Mouse (Mus musculus): ENCODE results near the gene U90926. TPM values are rescaled to one million over a fixed set of nuclear protein-coding genes. Genes with fewer than 3 reads are reported as not detected.
"Not testable (repeated sequence)": the region's sequence is repeated elsewhere in the genome, so short reads cannot be mapped to it uniquely, and the experiment has no call there.

U90926 gene
- polyA plus RNA-seq, 1 experiment from 2014 or later = not detected

GRCm38 (mm10) chr5:92218915-92219793, 3.9 kb upstream of the U90926 start:
- H3K27ac ChIP-seq (replicated peaks) = no peak overlapping the region
- H3K9ac ChIP-seq = no peak overlapping the region
- H3K9me3 ChIP-seq (replicated peaks) = no peaks in the 10 kb centered on the region
- H3K4me1 ChIP-seq = no peaks in the 10 kb centered on the region
- WGBS = 39% methylated on average over 17 of the region's 17 CpGs
- no peak overlapping the region for H3K4me2 ChIP-seq (replicated peaks)
- ATAC-seq (ENCODE audit: insufficient number of reproducible peaks, low FRiP score, low TSS enrichment, low read depth) = no peak
- no peaks in the 10 kb centered on the region for H3K27me3 ChIP-seq
- no peaks in the 10 kb centered on the region for H3K36me3 ChIP-seq
- no peak overlapping the region for H3K4me3 ChIP-seq (replicated peaks)

- Histone ChIP-seq H3K27me3 (no peaks in the 10 kb centered on the region), H3K27ac (replicated peaks) (no peak overlapping the region), H3K36me3 (no peaks in the 10 kb centered on the region), H3K9ac (no peak overlapping the region), H3K9me3 (replicated peaks) (no peaks in the 10 kb centered on the region), H3K4me3 (replicated peaks) (no peak overlapping the region), H3K4me1 (no peaks in the 10 kb centered on the region), H3K4me2 (replicated peaks) (no peak overlapping the region)
- 88% methylated on average over 4 of the region's 4 CpGs for WGBS
- ATAC-seq (ENCODE audit: insufficient number of reproducible peaks, low FRiP score, low TSS enrichment, low read depth) = no peak
These were observed 3.0 kb downstream of the U90926 start for GRCm38 (mm10) chr5:92212231-92212630.

DNA sequence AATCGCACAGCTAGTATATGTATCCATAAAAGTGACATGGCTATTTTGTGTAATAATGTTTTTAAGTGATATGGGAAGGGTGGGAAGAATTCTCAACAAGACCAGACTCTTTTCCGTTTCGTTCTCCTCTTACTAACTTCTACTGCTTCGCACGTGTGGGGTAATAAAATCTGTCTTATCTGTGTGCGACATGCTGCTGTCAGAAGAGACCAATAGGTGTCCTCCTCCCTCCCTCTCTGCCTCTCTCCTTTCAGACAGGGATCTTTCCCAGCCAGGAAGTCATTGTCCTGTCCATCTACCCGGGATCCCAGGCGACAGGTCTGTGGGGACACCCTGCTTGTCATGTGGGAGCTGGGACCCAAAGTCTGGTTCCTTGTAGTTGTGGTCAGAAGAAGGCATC, 5.0 kb downstream of the U90926 start:
- H3K27me3 ChIP-seq = no peaks in the 10 kb centered on the region
- no peaks in the 10 kb centered on the region for H3K4me1 ChIP-seq
- 77% methylated on average over 8 of the region's 8 CpGs for WGBS
- H3K4me3 ChIP-seq (replicated peaks) = no peak overlapping the region
- no peak overlapping the region for H3K4me2 ChIP-seq (replicated peaks)
- H3K27ac ChIP-seq (replicated peaks) = no peak overlapping the region
- ATAC-seq (ENCODE audit: insufficient number of reproducible peaks, low FRiP score, low TSS enrichment, low read depth) = no peak
- no peaks in the 10 kb centered on the region for H3K36me3 ChIP-seq
- H3K9me3 ChIP-seq (replicated peaks) = no peaks in the 10 kb centered on the region
- H3K9ac ChIP-seq = no peak overlapping the region

DNA sequence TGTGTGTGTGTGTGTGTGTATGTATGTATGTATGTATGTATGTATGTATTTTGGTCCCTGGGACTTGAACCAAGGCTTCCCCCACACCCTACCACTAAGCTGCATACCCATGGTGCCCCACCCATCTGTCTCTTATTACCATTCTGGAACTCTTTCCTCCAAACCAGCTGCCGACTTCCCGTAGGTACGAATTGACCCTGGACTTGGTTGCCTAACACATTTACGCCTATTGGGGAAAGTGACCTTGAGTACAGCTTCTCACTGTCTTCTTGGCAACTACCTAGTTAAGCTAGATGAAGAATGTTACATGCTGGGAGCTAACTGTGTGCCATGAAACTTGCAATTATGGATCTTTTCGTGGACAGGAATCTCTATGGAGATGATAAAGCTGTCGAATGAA, 9.1 kb downstream of the U90926 start:
- no peaks in the 10 kb centered on the region for H3K4me1 ChIP-seq
- 82% methylated on average over 6 of the region's 6 CpGs for WGBS
- no peaks in the 10 kb centered on the region for H3K9me3 ChIP-seq (replicated peaks)

GRCm38 (mm10) chr5:92205706-92206105, 9.5 kb downstream of the U90926 start:
- peaks cover 28% of the 10 kb centered on the region for H3K36me3 ChIP-seq
- H3K9ac ChIP-seq = no peak overlapping the region
- no peak overlapping the region for H3K4me3 ChIP-seq (replicated peaks)
- H3K27me3 ChIP-seq = no peaks in the 10 kb centered on the region
- H3K27ac ChIP-seq (replicated peaks) = no peak overlapping the region
- WGBS = 88% methylated on average over 5 of the region's 5 CpGs
- H3K4me1 ChIP-seq = no peaks in the 10 kb centered on the region
- no peaks in the 10 kb centered on the region for H3K9me3 ChIP-seq (replicated peaks)
- ATAC-seq (ENCODE audit: insufficient number of reproducible peaks, low FRiP score, low TSS enrichment, low read depth) = no peak
- no peak overlapping the region for H3K4me2 ChIP-seq (replicated peaks)

More for the DNA sequence above, 9.1 kb downstream of the U90926 start:
- Histone ChIP-seq H3K9ac (no peak overlapping the region), H3K36me3 (peaks cover 24% of the 10 kb centered on the region), H3K27me3 (no peaks in the 10 kb centered on the region), H3K4me2 (replicated peaks) (no peak overlapping the region), H3K4me3 (replicated peaks) (no peak overlapping the region), H3K27ac (replicated peaks) (no peak overlapping the region)
- no peak for ATAC-seq (ENCODE audit: insufficient number of reproducible peaks, low FRiP score, low TSS enrichment, low read depth)

DNA sequence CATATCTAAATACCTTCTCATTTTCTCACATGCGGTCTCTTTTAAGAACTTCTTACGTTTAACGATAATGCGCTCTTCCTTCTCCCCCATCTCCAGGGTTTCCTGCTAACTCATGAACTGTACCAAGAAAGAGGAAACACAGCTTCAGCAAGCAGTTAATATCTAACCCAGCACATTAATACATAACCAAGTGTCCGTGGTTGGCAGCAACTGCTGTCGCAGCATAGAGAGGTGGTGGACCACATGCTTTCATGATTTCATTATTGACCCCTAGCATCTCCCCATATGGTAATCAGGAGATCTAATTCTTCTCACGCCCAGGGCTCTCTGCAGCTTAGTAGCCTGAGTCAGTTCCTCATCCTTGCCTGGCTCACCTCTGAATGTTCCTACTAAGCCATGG, 10.0 kb downstream of the U90926 start:
- 92% methylated on average over 7 of the region's 7 CpGs for WGBS

GRCm38 (mm10) chr5:92204162-92205036, 10.8 kb downstream of the U90926 start:
- no peaks in the 10 kb centered on the region for H3K9me3 ChIP-seq (replicated peaks)
- no peaks in the 10 kb centered on the region for H3K27me3 ChIP-seq
- H3K9ac ChIP-seq = no peak overlapping the region
- H3K4me3 ChIP-seq (replicated peaks) = no peak overlapping the region
- H3K4me2 ChIP-seq (replicated peaks) = no peak overlapping the region
- WGBS = 82% methylated on average over 6 of the region's 6 CpGs
- H3K27ac ChIP-seq (replicated peaks) = no peak overlapping the region
- H3K4me1 ChIP-seq = no peaks in the 10 kb centered on the region
- no peak for ATAC-seq (ENCODE audit: insufficient number of reproducible peaks, low FRiP score, low TSS enrichment, low read depth)
- H3K36me3 ChIP-seq = peaks cover 41% of the 10 kb centered on the region

More for the DNA sequence above, 10.0 kb downstream of the U90926 start:
- ATAC-seq (ENCODE audit: insufficient number of reproducible peaks, low FRiP score, low TSS enrichment, low read depth) = no peak
- no peaks in the 10 kb centered on the region for H3K4me1 ChIP-seq
- H3K9me3 ChIP-seq (replicated peaks) = no peaks in the 10 kb centered on the region
- no peaks in the 10 kb centered on the region for H3K27me3 ChIP-seq
- H3K36me3 ChIP-seq = peaks cover 33% of the 10 kb centered on the region
- no peak overlapping the region for H3K4me2 ChIP-seq (replicated peaks)
- no peak overlapping the region for H3K4me3 ChIP-seq (replicated peaks)
- H3K9ac ChIP-seq = no peak overlapping the region
- H3K27ac ChIP-seq (replicated peaks) = no peak overlapping the region

DNA sequence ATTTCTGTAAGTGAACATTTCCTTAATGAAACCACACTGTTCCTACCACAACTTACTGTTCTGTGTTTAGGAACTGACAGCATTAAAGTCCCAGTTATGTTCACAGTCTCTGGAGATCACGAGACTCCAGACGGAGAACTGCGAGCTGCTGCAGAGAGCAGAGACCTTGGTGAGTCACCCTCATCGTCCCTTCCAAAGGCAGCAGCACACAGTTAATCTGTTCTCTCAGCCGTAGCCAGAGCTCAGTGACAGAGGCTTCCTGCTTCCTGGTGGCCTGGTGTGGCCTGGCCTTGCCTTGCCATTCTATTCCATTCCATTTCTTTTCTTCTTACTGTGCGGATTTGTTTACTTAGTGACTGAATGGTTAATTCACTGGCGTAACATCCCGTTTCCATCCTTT, 16.9 kb downstream of the U90926 start:
- WGBS = 86% methylated on average over 8 of the region's 8 CpGs

DNA sequence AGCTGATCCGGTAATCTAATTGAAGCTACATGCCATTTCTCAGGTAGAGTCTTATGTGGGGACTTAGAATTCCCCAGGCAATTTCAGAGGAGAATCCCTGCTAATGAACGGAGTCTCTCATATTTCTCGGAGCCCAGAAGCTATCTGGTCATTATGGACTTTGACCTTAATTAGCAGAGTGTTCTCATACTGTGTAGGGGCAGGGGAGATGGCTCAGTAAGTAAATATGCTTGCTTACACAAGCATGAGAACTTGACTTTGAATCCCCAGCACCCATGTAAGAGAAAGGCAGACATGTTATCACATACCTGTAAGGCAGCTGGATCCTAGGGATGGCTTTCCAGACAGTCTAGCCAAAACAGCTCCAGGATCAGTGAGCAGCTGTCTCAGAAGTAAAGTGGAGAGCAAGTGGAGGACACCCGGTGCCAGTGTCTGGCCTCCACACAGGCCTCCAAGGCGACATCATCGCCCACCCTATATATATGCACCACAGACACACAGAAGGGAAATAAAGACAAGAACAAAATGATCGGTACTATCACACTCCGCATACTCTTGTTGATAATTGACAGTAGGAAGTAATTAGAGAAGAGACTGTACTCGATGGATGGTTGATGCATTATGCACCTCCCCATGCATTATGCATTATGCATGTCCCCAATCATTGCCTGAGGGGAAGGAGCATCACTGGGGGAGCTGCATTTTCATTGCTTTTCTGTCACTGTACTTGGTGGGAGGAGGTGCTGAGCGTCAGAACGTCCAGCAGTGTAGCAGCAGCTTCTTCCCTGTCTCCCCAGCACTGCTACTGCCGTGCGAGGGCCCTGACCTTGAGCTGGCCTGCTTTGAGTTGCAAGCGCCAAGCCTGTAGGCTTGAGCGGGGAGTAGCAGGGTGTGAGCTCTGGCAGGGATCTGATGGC, 18.1 kb downstream of the U90926 start:
- no peak for ATAC-seq (ENCODE audit: insufficient number of reproducible peaks, low FRiP score, low TSS enrichment, low read depth)
- Histone ChIP-seq H3K27ac (replicated peaks) (no peak overlapping the region), H3K4me1 (no peaks in the 10 kb centered on the region), H3K36me3 (peaks cover 85% of the 10 kb centered on the region), H3K9ac (no peak overlapping the region), H3K4me3 (replicated peaks) (no peak overlapping the region), H3K27me3 (no peaks in the 10 kb centered on the region), H3K4me2 (replicated peaks) (no peak overlapping the region), H3K9me3 (replicated peaks) (no peaks in the 10 kb centered on the region)
- 80% methylated on average over 15 of the region's 15 CpGs for WGBS

More for the DNA sequence above, 16.9 kb downstream of the U90926 start:
- Histone ChIP-seq H3K27ac (replicated peaks) (no peak overlapping the region), H3K36me3 (peaks cover 81% of the 10 kb centered on the region), H3K9ac (no peak overlapping the region), H3K4me1 (no peaks in the 10 kb centered on the region), H3K4me2 (replicated peaks) (no peak overlapping the region), H3K4me3 (replicated peaks) (no peak overlapping the region), H3K27me3 (no peaks in the 10 kb centered on the region), H3K9me3 (replicated peaks) (no peaks in the 10 kb centered on the region)
- ATAC-seq (ENCODE audit: insufficient number of reproducible peaks, low FRiP score, low TSS enrichment, low read depth) = no peak

DNA sequence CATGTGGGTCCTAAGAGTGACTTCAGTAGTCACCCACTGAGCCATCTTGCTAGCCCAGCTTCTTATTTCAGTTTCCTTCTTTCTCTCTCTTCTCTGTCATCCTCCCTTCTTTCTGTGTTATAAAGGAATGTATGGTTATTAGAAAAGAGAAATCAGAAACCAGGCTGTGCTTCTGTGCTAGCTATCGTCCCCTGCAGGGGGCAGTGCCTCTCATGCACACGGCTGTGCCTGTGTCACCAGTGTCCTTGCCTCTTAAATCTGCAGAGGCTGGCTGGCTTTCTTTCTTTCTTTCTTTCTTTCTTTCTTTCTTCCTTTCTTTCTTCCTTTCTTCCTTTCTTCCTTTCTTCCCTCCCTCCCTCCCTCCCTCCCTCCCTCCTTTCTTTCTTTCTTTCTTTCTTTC, 19.5 kb downstream of the U90926 start:
- H3K4me3 ChIP-seq (replicated peaks); H3K27me3 ChIP-seq; H3K9ac ChIP-seq; ATAC-seq (ENCODE audit: insufficient number of reproducible peaks, low FRiP score, low TSS enrichment, low read depth); H3K4me2 ChIP-seq (replicated peaks); H3K9me3 ChIP-seq (replicated peaks); H3K4me1 ChIP-seq; H3K27ac ChIP-seq (replicated peaks): not testable (repeated sequence)
- 37% methylated on average over 2 of the region's 2 CpGs for WGBS
- peaks cover 77% of the 10 kb centered on the region for H3K36me3 ChIP-seq
